Mouse (Mus musculus) adipocyte (in vitro differentiated cells): ENCODE measurements around the gene Rps29.

Experiments
- DNase-seq: peaks from one replicate; pipeline ENCODE4 v3.0.0-alpha.2; 2016; ENCODE audit warnings: low spot score

Gene Rps29

GRCm38 (mm10) chr12:69129634-69130310 is 29.2 kb downstream of the Rps29 start:
- DNase-seq, result no peak

DNA sequence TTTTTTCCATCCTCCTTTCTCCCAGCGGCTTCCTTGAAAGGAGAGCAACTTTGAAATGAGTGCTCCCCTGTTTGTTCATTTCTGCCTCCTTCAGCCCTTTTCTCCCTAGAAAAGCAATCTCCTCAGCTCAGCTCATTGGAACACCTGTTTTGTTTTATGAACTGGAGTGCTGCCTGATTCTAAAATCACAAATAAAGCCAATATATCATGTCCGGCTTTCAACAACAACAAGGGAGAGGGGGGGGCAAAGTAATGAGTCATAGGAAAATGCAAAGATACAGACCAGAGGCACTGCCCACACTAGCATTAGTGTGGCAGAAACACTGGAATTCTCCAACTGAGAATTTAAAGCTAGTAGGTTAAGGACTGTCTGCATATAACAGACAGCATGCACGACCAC is 31.4 kb downstream of the Rps29 start:
- peak; percentile 17 for DNase-seq

- peak; percentile 68 for DNase-seq
These were observed 31.8 kb downstream of the Rps29 start for GRCm38 (mm10) chr12:69127170-69127569.

- no peak for DNase-seq
These were observed 33.9 kb downstream of the Rps29 start for GRCm38 (mm10) chr12:69125066-69125465.

DNA sequence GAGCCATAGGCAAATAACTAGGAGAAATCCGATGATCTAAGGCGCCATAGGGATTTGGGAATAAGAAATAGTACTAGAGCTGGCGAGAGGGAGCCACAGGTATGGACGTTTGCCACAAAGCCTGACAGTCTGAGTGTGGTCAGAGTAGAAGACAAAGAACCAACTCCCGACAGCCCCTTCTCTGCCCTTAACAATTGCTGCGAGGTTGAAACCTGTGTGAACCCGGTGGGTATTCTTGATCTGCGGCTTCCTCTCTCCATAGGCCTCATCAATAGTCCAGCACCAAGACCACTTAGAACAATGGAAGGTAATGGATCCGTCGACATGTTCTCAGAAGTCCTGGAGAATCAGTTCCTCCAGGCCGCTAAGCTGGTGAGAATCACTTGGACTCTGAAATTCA is 36.2 kb downstream of the Rps29 start:
- DNase-seq, result no peak

DNA sequence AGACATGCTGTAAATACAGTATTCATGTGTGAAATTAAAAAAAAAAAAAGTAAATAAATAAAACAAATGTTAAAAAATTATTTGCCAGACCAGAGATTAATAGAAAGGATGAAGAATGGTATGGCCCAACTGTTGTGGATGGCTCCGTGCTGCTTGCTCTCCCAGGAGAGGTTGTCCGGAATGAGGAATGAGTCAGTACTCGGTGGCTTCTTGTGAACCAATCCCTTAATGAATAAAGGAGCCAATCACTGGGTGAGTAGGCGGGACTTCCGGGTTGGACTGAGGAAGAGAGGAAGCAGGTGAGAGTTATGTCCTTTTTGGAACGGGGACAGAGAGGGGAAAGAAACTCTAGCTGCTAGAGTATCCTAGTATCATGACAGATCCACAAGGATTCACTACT is 39.1 kb downstream of the Rps29 start:
- no peak for DNase-seq
